ENCODE assay signal across 26 mouse cellular contexts in genomic region chr11:111545291-111545690, GRCm38 (mm10).
"Had no signal": no experiment of that assay in that cellular context is flagged by ENCODE, and none has a peak within 500 bp of the region (broad histone marks: within the 10 kb centered on the region; RNA-seq: fewer than 3 reads in every experiment).

No protein-coding gene starts in this region.

- DNase-seq: gastrocnemius, adult 2 months; gastrocnemius, postnatal 10 days; gastrocnemius, postnatal 25 days; heart, adult 18-20 months; heart, postnatal 10 days; heart, postnatal 4 days; kidney, adult 11 months; kidney, adult 2 months; kidney, adult 9 months; kidney, postnatal 14 days; kidney, postnatal 36 days; layer of hippocampus, adult 9-11 months; layer of hippocampus, postnatal 36 days; left cerebral cortex, postnatal 4 days had no signal

- H3K27me3 ChIP-seq: heart, embryonic 12.5 days; hindbrain, embryonic 13.5 days; hindbrain, embryonic 15.5 days; kidney, embryonic 15.5 days; limb, embryonic 12.5 days; liver, embryonic 12.5 days had no signal

- H3K27ac ChIP-seq: gastrocnemius, adult 2 months; heart, embryonic 10.5 days; hindbrain, embryonic 10.5 days; hindbrain, embryonic 13.5 days; hindbrain, embryonic 15.5 days; hindbrain, postnatal 0 days; kidney, embryonic 15.5 days; kidney, postnatal 0 days; limb, embryonic 12.5 days; limb, embryonic 15.5 days; liver, embryonic 12.5 days had no signal

- H3K4me1 ChIP-seq: heart, embryonic 10.5 days; heart, embryonic 12.5 days; hindbrain, embryonic 10.5 days; hindbrain, embryonic 13.5 days; hindbrain, embryonic 15.5 days; limb, embryonic 15.5 days; liver, embryonic 12.5 days had no signal

- H3K36me3 ChIP-seq: heart, embryonic 10.5 days; heart, embryonic 12.5 days; hindbrain, embryonic 10.5 days; hindbrain, embryonic 13.5 days; hindbrain, embryonic 15.5 days; kidney, embryonic 15.5 days; limb, embryonic 12.5 days; limb, embryonic 15.5 days; liver, embryonic 12.5 days had no signal

- H3K9me3 ChIP-seq: heart, embryonic 10.5 days; heart, embryonic 12.5 days; hindbrain, embryonic 10.5 days; hindbrain, embryonic 13.5 days; hindbrain, embryonic 15.5 days; kidney, embryonic 15.5 days; limb, embryonic 12.5 days; limb, embryonic 15.5 days; liver, embryonic 12.5 days had no signal

- ATAC-seq: hindbrain, postnatal 0 days; intestine, embryonic 16.5 days; liver, embryonic 12.5 days had no signal

- H3K9ac ChIP-seq: heart, embryonic 12.5 days; hindbrain, embryonic 13.5 days; hindbrain, embryonic 15.5 days; kidney, embryonic 15.5 days; limb, embryonic 12.5 days; limb, embryonic 15.5 days; liver, embryonic 12.5 days had no signal

- H3K4me3 ChIP-seq: gastrocnemius, adult 2 months; heart, embryonic 10.5 days; heart, embryonic 12.5 days; hindbrain, embryonic 10.5 days; hindbrain, embryonic 13.5 days; hindbrain, embryonic 15.5 days; kidney, embryonic 15.5 days; limb, embryonic 12.5 days; limb, embryonic 15.5 days; liver, embryonic 12.5 days had no signal

- H3K4me2 ChIP-seq: heart, embryonic 12.5 days; hindbrain, embryonic 13.5 days; hindbrain, embryonic 15.5 days; kidney, embryonic 15.5 days; limb, embryonic 12.5 days; limb, embryonic 15.5 days; liver, embryonic 12.5 days had no signal
